Mouse (Mus musculus) adrenal gland, adult (tissue): ENCODE measurements around the gene E430018J23Rik.

Source experiments
- DNase-seq, 2 experiments: peaks; one replicate each; pipeline ENCODE4 v3.0.0; 2022 to 2023; ENCODE audit warnings: low spot score in 1 of 2; ENCODE audit not compliant: inconsistent age in 2 of 2

Gene E430018J23Rik

DNA sequence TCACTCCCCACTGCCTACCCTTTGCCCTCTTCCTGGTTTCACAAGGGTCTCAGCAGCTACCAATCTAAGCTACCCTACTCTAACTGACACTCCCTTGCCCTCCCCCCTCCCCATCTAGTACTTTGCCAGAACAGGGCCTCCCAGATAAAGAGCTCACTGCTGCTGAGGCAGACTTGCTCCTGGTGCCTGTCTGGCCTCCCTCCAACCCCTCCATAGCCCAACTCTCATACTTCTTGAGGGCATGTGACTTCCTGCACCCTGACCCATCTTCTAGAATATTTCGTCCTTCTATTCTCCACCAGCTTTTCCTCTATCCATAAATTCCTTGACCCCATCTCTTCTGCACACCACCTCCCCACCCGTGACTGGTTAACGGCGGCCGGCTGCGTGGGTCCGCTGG is 50.5 kb downstream of the E430018J23Rik start:
- no peak for DNase-seq

DNA sequence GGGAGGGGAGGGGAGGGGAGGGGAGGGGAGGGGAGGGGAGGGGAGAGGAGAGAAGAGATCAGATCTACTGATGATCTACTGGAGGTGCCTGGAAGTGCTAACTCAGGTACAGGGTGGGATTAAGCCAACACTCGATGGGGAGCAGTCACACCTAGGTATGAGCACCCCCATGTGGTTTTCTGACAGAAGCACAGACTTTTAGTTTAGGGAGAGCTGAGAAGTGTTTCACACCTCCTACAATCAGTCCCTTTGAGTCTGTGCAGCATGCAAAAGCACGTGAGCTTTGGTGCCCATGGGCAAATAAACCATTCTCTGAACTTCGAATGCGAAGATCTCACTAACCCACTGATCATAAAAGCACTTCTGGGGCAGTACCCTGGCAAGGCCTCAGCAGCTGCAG is 51.1 kb downstream of the E430018J23Rik start:
- peak in 1 of 2 experiments; percentile 41 for DNase-seq

GRCm38 (mm10) chr7:127341861-127342260 is 51.6 kb downstream of the E430018J23Rik start:
- peak in 1 of 2 experiments; percentile 29 for DNase-seq

- DNase-seq: peak in 1 of 2 experiments; percentile 59
These were observed 52.1 kb downstream of the E430018J23Rik start for GRCm38 (mm10) chr7:127341356-127341755.
